Mouse (Mus musculus) G1E (cell line): ENCODE results near the gene Enox1. TPM values are rescaled to one million over a fixed set of nuclear protein-coding genes. Genes with fewer than 3 reads are reported as not detected.

Experiments
- ATAC-seq: 2 replicates; pipeline ENCODE4 v1.8.0; 2016; ENCODE audit warnings: mild to moderate bottlenecking; ENCODE audit not compliant: insufficient number of reproducible peaks, poor library complexity, low FRiP score, severe bottlenecking; ENCODE audit errors: extremely low read depth
- DNase-seq: peaks from one replicate; pipeline ENCODE4 v3.0.0; 2012; ENCODE audit warnings: low spot score
- H3K27me3 ChIP-seq: 2 replicates; pipeline ENCODE4 v1.6.1; 2012; ENCODE audit warnings: mild to moderate bottlenecking, low read length, inconsistent platforms; ENCODE audit not compliant: insufficient read depth
- H3K36me3 ChIP-seq: replicated peaks from 2 replicates; pipeline ENCODE3; 2012; ENCODE audit warnings: mild to moderate bottlenecking, inconsistent platforms
- H3K4me1 ChIP-seq: 2 replicates; pipeline ENCODE4 v1.6.1; 2012; ENCODE audit warnings: low read depth, low read length, inconsistent platforms, mixed read lengths; ENCODE audit not compliant: insufficient read depth
- H3K4me3 ChIP-seq: 2 replicates; pipeline ENCODE4 v1.5.1; 2012; ENCODE audit warnings: low read depth, mild to moderate bottlenecking, inconsistent platforms, low read length, moderate library complexity, mixed read lengths
- H3K9me3 ChIP-seq: replicated peaks from 2 replicates; pipeline ENCODE4 v1.6.1; 2012; ENCODE audit warnings: inconsistent platforms
- CTCF ChIP-seq: IDR thresholded peaks from 2 replicates; pipeline ENCODE4 v1.5.1; 2012; ENCODE audit warnings: low read depth, low read length, inconsistent platforms, mixed read lengths
- GATA1 ChIP-seq: IDR thresholded peaks from 2 replicates; pipeline ENCODE4 v1.6.1; 2012; ENCODE audit warnings: borderline replicate concordance, low read length, inconsistent platforms, mixed read lengths
- GATA2 ChIP-seq: IDR thresholded peaks from 2 replicates; pipeline ENCODE4 v1.6.1; 2012; ENCODE audit warnings: low read depth, low read length, inconsistent platforms, borderline replicate concordance
- POLR2AphosphoS5 ChIP-seq: IDR thresholded peaks from 2 replicates; pipeline ENCODE4 v1.6.1; 2012; ENCODE audit warnings: low read depth, low read length, inconsistent platforms; ENCODE audit not compliant: insufficient replicate concordance
- TAL1 ChIP-seq: conservative IDR thresholded peaks from 2 replicates; pipeline ENCODE4 v1.6.1; 2012; ENCODE audit warnings: low read depth, low read length, inconsistent platforms, mixed read lengths
- polyA plus RNA-seq: library from polyadenylated mRNA; stranded (reverse); fragments of >175 nt; gene quantifications from 2 replicates; pipeline ENCODE4 v1.2.3, GENCODE M21; 2012
- total RNA-seq, 2 experiments: library from RNA; stranded (forward) in 1 of 2; stranded (reverse) in 1 of 2; fragments of 200-1000 nt in 1 of 2; fragments of >200 nt in 1 of 2; fragmentation: Nextera tagmentation in 1 of 2; gene quantifications; 2 replicates each; pipeline ENCODE4 v1.2.3; 2014 to 2017

The Enox1 gene
- total and polyA plus RNA-seq, 3 experiments: 0.05 TPM; not detected in 2

GRCm38 (mm10) chr14:77647017-77647416 lies 490.5 kb downstream of the Enox1 start:
- H3K4me3 ChIP-seq: no peak overlapping the region
- no peak for TF ChIP-seq CTCF
- TF ChIP-seq GATA1: no peak
- TF ChIP-seq GATA2: no peak
- no peak for TF ChIP-seq TAL1
- no peak for TF ChIP-seq POLR2AphosphoS5
- no peaks in the 10 kb centered on the region for H3K27me3 ChIP-seq
- no peak for ATAC-seq
- DNase-seq: no peak
- peaks cover 55% of the 10 kb centered on the region for H3K9me3 ChIP-seq
- no peaks in the 10 kb centered on the region for H3K36me3 ChIP-seq
- H3K4me1 ChIP-seq: no peaks in the 10 kb centered on the region

GRCm38 (mm10) chr14:77648305-77648704 lies 491.7 kb downstream of the Enox1 start:
- H3K27me3 ChIP-seq: no peaks in the 10 kb centered on the region
- H3K4me1 ChIP-seq: no peaks in the 10 kb centered on the region
- DNase-seq (no peak), ATAC-seq (no peak)
- no peaks in the 10 kb centered on the region for H3K36me3 ChIP-seq
- H3K9me3 ChIP-seq: peaks cover 49% of the 10 kb centered on the region
- no peak overlapping the region for H3K4me3 ChIP-seq
- TF ChIP-seq POLR2AphosphoS5: no peak
- no peak for TF ChIP-seq GATA1
- TF ChIP-seq TAL1: no peak
- no peak for TF ChIP-seq GATA2
- no peak for TF ChIP-seq CTCF

GRCm38 (mm10) chr14:77658739-77659138 lies 502.2 kb downstream of the Enox1 start:
- H3K4me3 ChIP-seq: no peak overlapping the region
- H3K4me1 ChIP-seq: no peaks in the 10 kb centered on the region
- DNase-seq (no peak), ATAC-seq (no peak)
- TF ChIP-seq GATA1 (no peak), CTCF (no peak), GATA2 (no peak), TAL1 (no peak), POLR2AphosphoS5 (no peak)
- no peaks in the 10 kb centered on the region for H3K36me3 ChIP-seq
- H3K27me3 ChIP-seq: no peaks in the 10 kb centered on the region
- H3K9me3 ChIP-seq: peaks cover 48% of the 10 kb centered on the region

- Histone ChIP-seq H3K27me3 (no peaks in the 10 kb centered on the region), H3K9me3 (peaks cover 60% of the 10 kb centered on the region), H3K4me1 (no peaks in the 10 kb centered on the region), H3K36me3 (no peaks in the 10 kb centered on the region), H3K4me3 (no peak overlapping the region)
- DNase-seq: no peak
- TF ChIP-seq CTCF (no peak), GATA2 (no peak), TAL1 (no peak), GATA1 (no peak), POLR2AphosphoS5 (no peak)
- ATAC-seq: no peak
Observed at GRCm38 (mm10) chr14:77662273-77662672, 505.7 kb downstream of the Enox1 start.

GRCm38 (mm10) chr14:77662994-77663393 lies 506.4 kb downstream of the Enox1 start:
- Histone ChIP-seq H3K27me3 (no peaks in the 10 kb centered on the region), H3K4me3 (no peak overlapping the region), H3K4me1 (no peaks in the 10 kb centered on the region), H3K36me3 (no peaks in the 10 kb centered on the region), H3K9me3 (peaks cover 57% of the 10 kb centered on the region)
- DNase-seq: no peak
- ATAC-seq: no peak; the same call in 1 of the 2 replicates
- TF ChIP-seq TAL1 (no peak), POLR2AphosphoS5 (no peak), CTCF (no peak), GATA2 (no peak), GATA1 (no peak)

- Histone ChIP-seq H3K4me1 (no peaks in the 10 kb centered on the region), H3K36me3 (no peaks in the 10 kb centered on the region), H3K9me3 (peaks cover 64% of the 10 kb centered on the region), H3K4me3 (no peak overlapping the region), H3K27me3 (no peaks in the 10 kb centered on the region)
- no peak for ATAC-seq
- TF ChIP-seq POLR2AphosphoS5: no peak
- TF ChIP-seq GATA2: no peak
- TF ChIP-seq CTCF: no peak
- no peak for TF ChIP-seq TAL1
- TF ChIP-seq GATA1: no peak
- DNase-seq: no peak
Observed at GRCm38 (mm10) chr14:77668096-77668495, 511.5 kb downstream of the Enox1 start.

GRCm38 (mm10) chr14:77669494-77669893 lies 512.9 kb downstream of the Enox1 start:
- Histone ChIP-seq H3K4me1 (no peaks in the 10 kb centered on the region), H3K27me3 (no peaks in the 10 kb centered on the region), H3K4me3 (no peak overlapping the region), H3K36me3 (no peaks in the 10 kb centered on the region), H3K9me3 (peaks cover 66% of the 10 kb centered on the region)
- ATAC-seq (no peak), DNase-seq (no peak)
- TF ChIP-seq CTCF (no peak), GATA1 (no peak), GATA2 (no peak), TAL1 (no peak), POLR2AphosphoS5 (no peak)
